Mouse (Mus musculus): ENCODE data around the gene Lrrc29. TPM values are rescaled to one million over a fixed set of nuclear protein-coding genes. Genes with fewer than 3 reads are reported as not detected.

Gene Lrrc29
- 1.5 TPM in 2 replicates for polyA plus RNA-seq (2016; fragmentation: Nextera tagmentation; extraction: Ambion mirVana)

- peak within 1 kb of the TSS; percentile 75 for H3K4me3 ChIP-seq (replicated peaks)
- peak within 1 kb of the TSS; percentile 82 for H3K9ac ChIP-seq (replicated peaks)
- ATAC-seq (ENCODE audit: insufficient number of reproducible peaks, insufficient read depth, low FRiP score, low TSS enrichment, low read depth): peak; percentile 90
- H3K27me3 ChIP-seq: no peaks in the 10 kb centered on the region
- WGBS: under 1% methylated on average over 36 of the region's 36 CpGs
- peaks cover 19% of the 10 kb centered on the region for H3K4me1 ChIP-seq (replicated peaks)
- H3K36me3 ChIP-seq: peaks cover 51% of the 10 kb centered on the region
- H3K9me3 ChIP-seq: no peaks in the 10 kb centered on the region
- peak within 1 kb of the TSS; percentile 76 for H3K4me2 ChIP-seq
- H3K27ac ChIP-seq: peak within 1 kb of the TSS; percentile 82
Measured at GRCm38 (mm10) chr8:105326141-105326672, at the start of gene Lrrc29, which contains the start of gene Tmem208. Lrrc29 (minus strand) TSS chr8:105326278. Tmem208 (plus strand) TSS chr8:105326354.

- peak overlapping the region; percentile 27 for H3K4me3 ChIP-seq (replicated peaks)
- no peak overlapping the region; the same call in 1 of the 2 replicates for H3K9ac ChIP-seq (replicated peaks)
- no peak overlapping the region for H3K27ac ChIP-seq
- peaks cover 4% of the 10 kb centered on the region; the same call in 1 of the 2 replicates for H3K9me3 ChIP-seq
- peak overlapping the region; percentile 55 for H3K4me2 ChIP-seq
- WGBS: 30% methylated on average over 33 of the region's 33 CpGs
- peaks cover 8% of the 10 kb centered on the region; the same call in 1 of the 2 replicates for H3K36me3 ChIP-seq
- no peak for ATAC-seq (ENCODE audit: insufficient number of reproducible peaks, insufficient read depth, low FRiP score, low TSS enrichment, low read depth)
- no peaks in the 10 kb centered on the region; the same call in 1 of the 2 replicates for H3K27me3 ChIP-seq
- peaks cover 13% of the 10 kb centered on the region for H3K4me1 ChIP-seq (replicated peaks)
Measured at GRCm38 (mm10) chr8:105374513-105374966, 48.5 kb upstream of the Lrrc29 start.

- no peak within 1 kb of the TSS for H3K27ac ChIP-seq
- ATAC-seq (ENCODE audit: insufficient number of reproducible peaks, insufficient read depth, low FRiP score, low TSS enrichment, low read depth): no peak
- peaks cover 1% of the 10 kb centered on the region for H3K4me1 ChIP-seq (replicated peaks)
- WGBS: 50% methylated on average over 2 of the region's 2 CpGs
- H3K9ac ChIP-seq (replicated peaks): no peak within 1 kb of the TSS
- no peaks in the 10 kb centered on the region; the same call in 1 of the 2 replicates for H3K27me3 ChIP-seq
- peaks cover 22% of the 10 kb centered on the region; the same call in 1 of the 2 replicates for H3K36me3 ChIP-seq
- no peak within 1 kb of the TSS for H3K4me3 ChIP-seq (replicated peaks)
- H3K9me3 ChIP-seq: peaks cover 4% of the 10 kb centered on the region; the same call in 1 of the 2 replicates
- peak within 1 kb of the TSS; percentile 55 for H3K4me2 ChIP-seq
Measured at GRCm38 (mm10) chr8:105373032-105373431, 47.0 kb upstream of the Lrrc29 start, which contains the start of gene Plekhg4. Plekhg4 (plus strand) TSS chr8:105373274.

- no peak overlapping the region for H3K9ac ChIP-seq (replicated peaks)
- H3K9me3 ChIP-seq: peaks cover 4% of the 10 kb centered on the region; the same call in 1 of the 2 replicates
- H3K27me3 ChIP-seq: no peaks in the 10 kb centered on the region; the same call in 1 of the 2 replicates
- no peak for ATAC-seq (ENCODE audit: insufficient number of reproducible peaks, insufficient read depth, low FRiP score, low TSS enrichment, low read depth)
- H3K36me3 ChIP-seq: peaks cover 28% of the 10 kb centered on the region
- H3K4me1 ChIP-seq (replicated peaks): no peaks in the 10 kb centered on the region; the same call in 1 of the 2 replicates
- H3K4me2 ChIP-seq: no peak overlapping the region
- 78% methylated on average over 9 of the region's 9 CpGs for WGBS
- no peak overlapping the region for H3K27ac ChIP-seq
- H3K4me3 ChIP-seq (replicated peaks): no peak overlapping the region
Measured at GRCm38 (mm10) chr8:105372473-105372872, 46.4 kb upstream of the Lrrc29 start.

- 67% methylated on average over 2 of the region's 2 CpGs for WGBS
- H3K4me2 ChIP-seq: no peak overlapping the region
- H3K27me3 ChIP-seq: no peaks in the 10 kb centered on the region
- H3K9ac ChIP-seq (replicated peaks): no peak overlapping the region
- H3K36me3 ChIP-seq: peaks cover 65% of the 10 kb centered on the region
- H3K4me1 ChIP-seq (replicated peaks): no peaks in the 10 kb centered on the region
- H3K9me3 ChIP-seq: no peaks in the 10 kb centered on the region
- H3K27ac ChIP-seq: no peak overlapping the region
- no peak for ATAC-seq (ENCODE audit: insufficient number of reproducible peaks, insufficient read depth, low FRiP score, low TSS enrichment, low read depth)
- no peak overlapping the region for H3K4me3 ChIP-seq (replicated peaks)
Measured at GRCm38 (mm10) chr8:105367107-105367506, 41.0 kb upstream of the Lrrc29 start.

GRCm38 (mm10) chr8:105361751-105362702 is 35.9 kb upstream of the Lrrc29 start:
- Histone ChIP-seq H3K4me1 (replicated peaks) (no peaks in the 10 kb centered on the region; the same call in 1 of the 2 replicates), H3K4me2 (no peak overlapping the region), H3K36me3 (peaks cover 53% of the 10 kb centered on the region), H3K9me3 (no peaks in the 10 kb centered on the region), H3K27me3 (no peaks in the 10 kb centered on the region), H3K4me3 (replicated peaks) (no peak overlapping the region), H3K9ac (replicated peaks) (no peak overlapping the region), H3K27ac (no peak overlapping the region)
- no peak for ATAC-seq (ENCODE audit: insufficient number of reproducible peaks, insufficient read depth, low FRiP score, low TSS enrichment, low read depth)
- WGBS: 81% methylated on average over 12 of the region's 12 CpGs

GRCm38 (mm10) chr8:105359646-105360045 is 33.6 kb upstream of the Lrrc29 start:
- Histone ChIP-seq H3K27me3 (no peaks in the 10 kb centered on the region), H3K27ac (no peak overlapping the region), H3K4me3 (replicated peaks) (no peak overlapping the region), H3K4me2 (no peak overlapping the region), H3K4me1 (replicated peaks) (peaks cover 8% of the 10 kb centered on the region), H3K9ac (replicated peaks) (0 out of 2 replicates have a peak overlapping the region, but pooled peaks have one; percentile 23), H3K36me3 (peaks cover 59% of the 10 kb centered on the region), H3K9me3 (no peaks in the 10 kb centered on the region)
- no peak for ATAC-seq (ENCODE audit: insufficient number of reproducible peaks, insufficient read depth, low FRiP score, low TSS enrichment, low read depth)
- 35% methylated on average over 4 of the region's 4 CpGs for WGBS

- no peak overlapping the region for H3K4me2 ChIP-seq
Measured at GRCm38 (mm10) chr8:105359208-105359607, 33.1 kb upstream of the Lrrc29 start.

GRCm38 (mm10) chr8:105356681-105357080 is 30.6 kb upstream of the Lrrc29 start:
- Histone ChIP-seq H3K4me2 (no peak overlapping the region), H3K9ac (replicated peaks) (no peak overlapping the region), H3K9me3 (no peaks in the 10 kb centered on the region), H3K4me1 (replicated peaks) (peaks cover 18% of the 10 kb centered on the region), H3K36me3 (peaks cover 50% of the 10 kb centered on the region), H3K27me3 (no peaks in the 10 kb centered on the region), H3K27ac (no peak overlapping the region), H3K4me3 (replicated peaks) (no peak overlapping the region)
- no peak for ATAC-seq (ENCODE audit: insufficient number of reproducible peaks, insufficient read depth, low FRiP score, low TSS enrichment, low read depth)
- 87% methylated on average over 14 of the region's 14 CpGs for WGBS

More at GRCm38 (mm10) chr8:105359208-105359607, 33.1 kb upstream of the Lrrc29 start:
- H3K27me3 ChIP-seq: no peaks in the 10 kb centered on the region
- peaks cover 55% of the 10 kb centered on the region for H3K36me3 ChIP-seq
- peaks cover 10% of the 10 kb centered on the region for H3K4me1 ChIP-seq (replicated peaks)
- no peak for ATAC-seq (ENCODE audit: insufficient number of reproducible peaks, insufficient read depth, low FRiP score, low TSS enrichment, low read depth)
- no peaks in the 10 kb centered on the region for H3K9me3 ChIP-seq
- no peak overlapping the region for H3K27ac ChIP-seq
- WGBS: 71% methylated on average over 15 of the region's 15 CpGs
- 0 out of 2 replicates have a peak overlapping the region, but pooled peaks have one; percentile 23 for H3K9ac ChIP-seq (replicated peaks)
- H3K4me3 ChIP-seq (replicated peaks): no peak overlapping the region

GRCm38 (mm10) chr8:105355179-105356024 is 29.3 kb upstream of the Lrrc29 start:
- no peak for ATAC-seq (ENCODE audit: insufficient number of reproducible peaks, insufficient read depth, low FRiP score, low TSS enrichment, low read depth)
- Histone ChIP-seq H3K36me3 (peaks cover 50% of the 10 kb centered on the region), H3K4me2 (no peak overlapping the region), H3K27ac (no peak overlapping the region), H3K9me3 (no peaks in the 10 kb centered on the region), H3K4me3 (replicated peaks) (no peak overlapping the region), H3K4me1 (replicated peaks) (peaks cover 21% of the 10 kb centered on the region), H3K27me3 (no peaks in the 10 kb centered on the region; the same call in 1 of the 2 replicates), H3K9ac (replicated peaks) (no peak overlapping the region)
- WGBS: 63% methylated on average over 26 of the region's 26 CpGs
